Mouse (Mus musculus) cerebellum, adult 9-10 months (tissue): ENCODE results near the gene Pgap2.
A peak's percentile ranks its signal among the peaks of the same experiment; 100 is the strongest.
"Not testable (repeated sequence)": the region's sequence is repeated elsewhere in the genome, so short reads cannot be mapped to it uniquely, and the experiment has no call there.

Experiments used
- DNase-seq: peaks from one replicate; pipeline ENCODE4 v3.0.0; 2022

Pgap2 gene

DNA sequence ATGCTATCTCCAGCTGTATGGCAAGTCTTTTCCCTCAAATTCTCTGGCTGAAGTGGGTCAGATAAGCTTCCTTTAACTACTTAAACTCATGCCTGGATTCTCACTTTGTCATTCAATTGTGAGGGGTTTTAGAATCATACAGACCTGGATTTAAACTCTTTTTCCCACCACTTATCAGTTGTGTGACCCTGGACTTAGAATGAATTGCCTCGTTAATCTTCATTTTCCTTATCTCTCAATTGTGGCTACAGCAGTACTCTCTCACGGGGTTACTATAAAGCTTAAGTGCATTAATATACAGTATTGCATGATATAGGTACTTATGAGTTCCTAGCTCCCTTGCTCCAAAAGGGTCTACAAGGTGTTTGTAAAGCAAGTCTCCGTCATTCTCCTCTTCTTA is 32.9 kb downstream of the Pgap2 start:
- no peak for DNase-seq

- no peak for DNase-seq
Observed at GRCm38 (mm10) chr7:102243870-102244269, 33.9 kb downstream of the Pgap2 start.

GRCm38 (mm10) chr7:102244782-102245535 is 35.0 kb downstream of the Pgap2 start:
- DNase-seq = no peak

DNA sequence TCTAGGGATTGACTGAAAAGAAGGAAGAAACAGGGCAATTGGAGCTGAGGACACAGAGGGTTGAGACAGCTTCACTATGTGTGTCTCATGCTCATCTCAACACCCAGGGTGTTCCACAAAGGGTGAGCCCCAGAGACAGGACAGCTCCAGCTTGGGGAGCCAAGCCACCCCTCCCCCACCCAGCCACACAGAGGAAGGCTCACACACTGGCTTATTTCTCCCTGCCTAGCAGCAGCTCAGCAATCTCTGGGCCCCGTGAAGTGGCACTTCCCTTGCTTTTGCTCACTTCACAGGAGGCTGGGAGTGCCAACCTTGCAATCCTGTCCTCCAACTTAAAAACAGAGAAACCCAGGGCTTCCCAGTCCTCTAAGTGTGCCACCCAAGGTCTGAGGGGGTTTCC is 35.8 kb downstream of the Pgap2 start:
- no peak for DNase-seq

DNA sequence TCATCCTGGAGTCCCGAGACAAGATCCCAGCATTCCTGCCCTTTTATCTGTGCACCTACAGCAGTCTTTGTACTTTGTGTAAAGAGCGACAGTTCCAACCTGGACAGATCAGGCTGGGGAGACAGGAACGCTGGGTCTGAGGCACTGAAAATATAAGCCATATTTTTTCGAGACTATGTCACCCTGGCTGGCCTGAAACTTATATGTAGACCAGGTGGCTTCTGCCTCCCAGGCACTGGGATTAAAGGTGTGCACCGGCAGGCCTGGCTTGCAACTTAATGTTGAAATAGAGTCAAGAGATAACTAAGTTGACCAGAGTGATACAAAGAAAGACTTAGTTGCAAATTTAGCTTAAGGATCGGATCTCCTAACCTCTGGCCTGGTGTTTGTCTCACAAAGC is 36.3 kb downstream of the Pgap2 start:
- no peak for DNase-seq

- DNase-seq = no peak
Observed at GRCm38 (mm10) chr7:102246956-102247797, 37.2 kb downstream of the Pgap2 start.

GRCm38 (mm10) chr7:102248691-102249404 is 38.8 kb downstream of the Pgap2 start:
- no peak for DNase-seq

GRCm38 (mm10) chr7:102249531-102249895 is 39.5 kb downstream of the Pgap2 start:
- DNase-seq = no peak

- DNase-seq = peak; percentile 72
Observed at GRCm38 (mm10) chr7:102249896-102250630, 40.1 kb downstream of the Pgap2 start.

DNA sequence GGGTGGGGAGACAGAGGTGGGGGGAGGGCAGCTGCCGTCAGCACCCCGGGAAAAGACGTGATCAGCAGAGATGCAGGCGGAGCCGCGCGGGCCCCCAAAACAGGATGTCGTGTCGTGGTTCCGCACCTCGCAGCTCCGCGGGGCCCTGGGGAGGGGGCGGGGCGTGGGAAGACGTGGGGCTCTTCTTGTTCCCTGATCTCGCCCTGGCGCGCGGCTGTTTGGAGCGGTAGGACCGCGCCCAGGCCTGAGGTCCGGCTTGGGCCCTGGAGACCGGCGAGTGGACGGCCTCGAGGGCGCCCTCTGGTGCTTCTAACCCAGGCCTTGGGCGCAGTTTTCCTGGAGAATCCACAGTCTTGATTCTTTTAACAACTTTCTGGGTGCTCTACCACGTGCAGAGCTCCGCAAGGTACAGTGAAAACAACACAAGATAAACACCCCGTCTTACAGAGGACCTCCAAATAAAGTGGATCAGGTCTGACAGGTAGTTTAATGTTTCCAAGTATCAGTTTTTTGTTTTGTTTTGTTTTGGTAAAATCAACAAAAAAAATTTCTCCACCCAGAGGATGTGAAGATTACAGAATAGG is 40.7 kb downstream of the Pgap2 start:
- peak; percentile 89 for DNase-seq

DNA sequence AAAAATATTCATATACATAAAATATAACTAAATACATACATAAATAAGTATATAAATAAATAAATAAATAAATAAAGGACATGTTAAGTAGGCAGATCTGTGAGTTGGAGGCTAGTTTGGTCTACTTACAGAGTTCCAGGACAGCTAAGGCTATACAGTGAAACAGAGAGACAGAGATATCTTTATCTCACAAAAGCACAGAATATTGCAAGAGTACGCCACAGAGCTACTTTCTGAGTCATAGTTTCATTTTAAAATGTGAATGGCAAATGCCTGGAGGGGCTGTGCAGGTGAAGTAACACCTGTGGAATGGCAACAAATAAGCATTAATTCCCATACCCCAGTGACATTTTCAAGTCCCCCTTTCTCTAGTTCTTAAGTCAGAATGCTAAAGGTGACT is 43.6 kb downstream of the Pgap2 start:
- DNase-seq = no peak

DNA sequence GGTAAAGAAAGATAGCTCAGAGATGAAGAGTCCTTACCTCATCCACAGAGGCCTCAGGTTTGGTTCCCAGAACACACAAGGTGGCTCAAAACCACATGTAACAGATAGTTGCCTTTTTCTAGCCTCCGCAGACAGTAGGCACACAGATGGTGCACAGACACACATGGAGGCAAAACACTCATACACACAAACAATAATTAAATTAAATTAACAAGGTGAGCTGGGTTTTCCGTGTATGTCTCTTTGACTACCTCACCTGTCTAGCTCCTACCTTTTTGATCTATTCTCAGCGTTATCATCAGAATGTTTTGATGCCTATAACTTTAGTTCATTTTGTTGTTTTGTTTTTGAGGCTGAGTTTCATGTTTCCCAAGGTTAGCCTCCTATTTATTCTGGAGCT is 45.9 kb downstream of the Pgap2 start, which contains the start of gene Rhog:
TSS of gene Rhog (minus strand) at position 101 of the 400 bp plus-strand sequence.
- DNase-seq = no peak

GRCm38 (mm10) chr7:102256636-102257035 is 46.6 kb downstream of the Pgap2 start:
- DNase-seq = no peak

DNA sequence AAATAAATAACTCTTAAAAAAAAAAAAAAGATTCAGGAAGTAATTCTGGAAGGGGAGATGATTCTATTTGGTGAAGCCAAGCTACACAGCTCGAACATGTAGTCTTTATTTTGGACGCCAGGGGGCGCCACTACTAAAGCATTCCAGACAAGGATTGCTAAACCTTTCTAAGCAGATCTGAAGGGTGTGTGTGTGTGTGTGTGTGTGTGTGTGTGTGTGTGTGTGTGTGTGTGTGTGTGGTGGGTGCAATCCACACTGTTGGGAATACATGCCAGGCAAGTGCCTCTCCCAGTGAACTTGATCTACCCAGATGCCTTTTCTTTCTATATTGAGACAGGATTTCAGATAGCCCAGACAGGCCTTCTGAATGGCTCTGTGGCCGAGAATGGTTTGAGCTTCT is 48.2 kb downstream of the Pgap2 start:
- peak; percentile 82 for DNase-seq

GRCm38 (mm10) chr7:102258753-102259152 is 48.7 kb downstream of the Pgap2 start:
- no peak for DNase-seq

- no peak for DNase-seq
Observed at GRCm38 (mm10) chr7:102259716-102260479, 49.9 kb downstream of the Pgap2 start.

DNA sequence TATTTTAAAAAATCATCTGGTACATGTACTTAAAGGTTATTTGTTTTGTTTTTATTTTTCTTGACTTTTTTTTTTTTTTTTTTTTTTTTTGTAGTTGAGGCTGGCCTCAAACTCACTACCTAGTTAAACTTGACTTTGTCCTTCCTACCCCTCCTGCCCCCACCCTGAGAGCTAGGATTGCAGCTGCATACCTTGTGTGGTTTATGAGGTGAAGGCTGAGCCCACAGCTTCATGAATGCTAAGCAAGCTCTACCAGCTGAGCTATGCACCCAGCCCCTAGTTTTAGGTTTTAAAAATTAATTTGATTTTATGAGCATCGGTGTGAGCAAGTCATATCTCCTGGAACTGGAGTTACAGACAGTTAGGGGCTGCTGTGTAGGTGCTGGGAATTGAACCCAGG is 50.5 kb downstream of the Pgap2 start:
- DNase-seq = no peak

DNA sequence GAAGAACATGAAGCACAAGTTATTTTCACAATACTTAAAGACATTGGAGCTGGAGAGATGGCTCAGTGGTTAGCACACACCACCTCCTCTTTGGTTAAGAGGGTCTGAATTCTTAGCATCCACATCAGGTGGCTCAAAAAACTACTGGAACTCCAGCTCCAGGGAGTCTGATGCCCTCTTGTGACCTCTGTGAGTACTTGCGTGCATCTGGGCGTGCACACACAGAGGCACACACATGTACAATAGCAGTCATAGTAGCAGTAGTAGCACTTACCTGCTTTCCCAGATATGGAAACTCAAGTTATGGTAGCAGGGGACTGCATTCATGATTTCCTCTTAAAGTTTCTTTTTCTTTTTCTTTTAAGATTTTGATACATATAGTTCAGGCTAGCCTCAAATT is 53.0 kb downstream of the Pgap2 start:
- DNase-seq = no peak

- not testable (repeated sequence) for DNase-seq
Observed at GRCm38 (mm10) chr7:102266021-102266400, 56.0 kb downstream of the Pgap2 start.

DNA sequence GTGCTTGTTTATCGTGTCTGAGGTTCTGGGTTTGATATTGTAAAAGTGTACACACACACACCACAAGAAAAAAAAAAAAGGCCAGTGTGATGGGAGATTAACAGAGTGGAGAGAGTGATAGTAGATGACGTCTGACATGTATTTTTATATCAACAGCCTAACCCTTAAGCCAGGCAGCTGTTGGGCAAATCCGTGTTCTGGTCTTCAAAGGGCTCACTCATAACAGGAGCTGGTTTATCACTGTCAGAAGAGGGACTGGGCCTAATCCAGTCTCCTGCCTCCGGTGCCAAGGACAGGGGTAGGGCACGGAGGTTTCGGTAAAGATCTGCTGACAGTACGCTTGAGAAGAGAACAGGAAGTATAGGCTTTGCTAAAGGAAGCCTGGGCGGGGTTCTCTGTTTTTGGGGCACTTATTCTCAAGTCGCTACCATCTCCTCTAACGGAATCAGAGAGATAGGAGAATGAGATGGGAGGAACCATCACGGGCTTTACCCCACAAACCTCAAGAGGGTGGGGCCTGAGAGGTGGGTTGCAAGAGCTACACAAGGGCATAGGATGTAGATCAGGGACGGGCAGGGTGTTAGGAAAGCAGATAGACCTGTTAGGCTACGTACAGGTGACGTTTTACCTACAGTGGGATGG is 56.5 kb downstream of the Pgap2 start:
- no peak for DNase-seq

GRCm38 (mm10) chr7:102267113-102267579 is 57.1 kb downstream of the Pgap2 start:
- peak; percentile 96 for DNase-seq
